Mouse (Mus musculus): ENCODE results near the gene Sumf1.

Sumf1 gene

GRCm38 (mm10) chr6:108206914-108207566, 21.7 kb upstream of the Sumf1 start:
- no peak for DNase-seq (ENCODE audit: low read depth, low spot score)

DNA sequence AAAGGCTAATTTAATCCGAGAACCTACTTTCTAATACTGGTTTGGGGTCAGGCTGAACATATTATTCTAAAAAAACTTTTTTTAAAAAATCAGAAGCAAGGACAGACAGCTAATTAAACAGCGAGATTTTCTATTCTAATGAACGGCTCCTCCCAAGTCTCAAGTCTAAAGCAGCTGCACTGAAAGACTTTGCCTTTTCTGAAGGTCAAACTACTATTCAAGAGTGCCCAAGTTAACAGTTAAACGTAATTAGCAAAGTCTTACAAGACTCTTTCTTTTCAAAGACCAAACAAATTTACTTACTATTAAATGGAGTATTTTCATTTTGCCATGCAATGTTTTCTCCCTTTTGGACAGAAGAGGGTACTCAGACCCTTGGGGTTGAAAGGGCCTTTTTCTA, 20.8 kb upstream of the Sumf1 start:
- DNase-seq (ENCODE audit: low read depth, low spot score): no peak

- no peak for DNase-seq (ENCODE audit: low read depth, low spot score)
These were observed 18.9 kb upstream of the Sumf1 start for GRCm38 (mm10) chr6:108204322-108204721.

DNA sequence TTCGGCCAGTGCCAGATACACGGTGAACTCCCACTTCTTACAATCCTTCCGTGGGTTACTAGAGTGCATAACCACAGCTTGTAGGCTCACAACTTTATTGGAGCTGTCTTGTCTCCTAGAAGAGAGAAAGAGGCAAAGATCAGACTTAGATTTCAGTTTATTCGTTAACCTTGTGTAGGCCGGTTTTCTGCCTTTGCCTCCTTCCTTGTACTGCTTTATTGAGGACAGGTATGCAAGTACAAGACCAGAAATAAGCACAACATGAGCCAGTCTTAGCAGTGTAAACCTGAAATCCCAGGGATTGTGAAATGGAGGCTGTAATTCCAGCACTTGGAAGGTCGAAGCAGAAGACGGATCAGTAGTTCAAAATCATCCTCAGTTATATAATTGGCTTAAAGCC, 12.9 kb upstream of the Sumf1 start:
- no peak for DNase-seq (ENCODE audit: low read depth, low spot score)

- DNase-seq (ENCODE audit: low read depth, low spot score): no peak
These were observed 11.7 kb upstream of the Sumf1 start for GRCm38 (mm10) chr6:108197117-108197516.

DNA sequence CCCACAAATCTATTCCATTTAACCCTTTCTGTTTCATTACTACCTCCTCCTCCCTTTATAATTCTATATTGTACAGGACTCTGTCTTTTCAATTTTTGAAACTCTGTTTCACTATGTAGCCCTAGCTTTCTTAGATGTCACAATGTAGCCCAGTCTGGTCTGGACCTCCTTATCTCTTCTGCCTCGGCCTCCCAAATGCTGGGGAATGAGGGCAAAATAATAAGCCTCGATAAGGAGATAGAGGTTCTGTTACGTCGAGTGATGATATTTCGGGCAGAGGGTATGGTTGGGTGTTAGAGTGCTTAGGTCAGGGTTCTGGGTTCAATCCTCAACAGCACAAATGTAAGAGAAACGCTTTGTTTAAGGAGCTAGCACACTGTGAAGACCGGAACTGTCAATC, 11.3 kb upstream of the Sumf1 start:
- no peak for DNase-seq (ENCODE audit: low read depth, low spot score)

DNA sequence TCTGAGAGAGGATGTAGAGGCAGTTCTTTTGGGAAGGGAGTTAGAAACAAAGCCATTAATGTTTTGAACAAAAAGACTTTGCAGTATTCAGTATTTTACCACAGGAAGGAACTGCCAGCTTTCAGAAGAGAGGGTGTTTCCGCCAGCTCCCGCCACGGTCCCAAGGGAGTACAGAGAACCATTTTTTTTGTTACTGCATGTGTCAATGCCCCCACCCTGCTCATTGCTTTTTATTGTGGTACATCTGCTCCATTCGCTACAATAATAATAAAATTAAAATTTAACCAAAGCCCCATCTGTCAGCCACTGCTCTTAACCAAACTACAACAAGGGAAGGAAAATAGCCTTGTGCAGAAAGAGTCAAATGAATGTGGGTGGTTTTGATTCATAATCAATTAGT, 7.2 kb upstream of the Sumf1 start:
- no peak for DNase-seq (ENCODE audit: low read depth, low spot score)

DNA sequence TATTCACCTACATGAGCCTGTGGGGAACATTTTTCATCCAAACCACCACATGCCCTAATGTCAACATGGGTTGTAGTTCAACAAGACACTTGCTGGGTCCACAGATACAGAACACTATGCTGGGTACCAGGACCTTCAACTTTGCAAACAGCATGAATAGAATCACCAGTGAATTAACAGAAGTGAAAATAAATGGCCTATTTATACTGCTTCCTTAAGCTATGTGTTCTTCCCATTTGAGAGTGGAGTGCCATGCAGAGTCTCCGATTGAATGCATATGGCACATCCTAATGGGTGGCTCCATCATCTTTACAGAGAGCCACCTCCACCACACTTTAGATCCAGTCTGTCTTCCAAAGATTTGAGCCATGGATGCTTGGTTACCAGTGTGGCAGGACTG, 5.3 kb upstream of the Sumf1 start:
- no peak for DNase-seq (ENCODE audit: low read depth, low spot score)

DNA sequence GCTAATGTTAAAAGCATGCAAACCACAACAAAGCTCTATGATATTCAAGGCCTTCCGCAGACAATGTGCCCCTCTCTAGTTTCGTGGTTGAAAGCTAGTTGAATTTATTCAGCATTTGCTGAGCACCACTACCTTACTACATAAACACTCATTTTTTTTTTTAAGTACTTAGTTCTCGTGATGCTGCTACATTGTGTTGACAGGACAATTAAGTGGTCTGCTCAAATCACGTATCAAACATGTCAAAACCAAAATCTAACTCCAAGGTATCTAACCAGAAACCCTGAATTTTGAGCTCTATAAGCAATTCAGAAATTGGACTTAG, 265 bp upstream of the Sumf1 start:
- DNase-seq (ENCODE audit: low read depth, low spot score): no peak

DNA sequence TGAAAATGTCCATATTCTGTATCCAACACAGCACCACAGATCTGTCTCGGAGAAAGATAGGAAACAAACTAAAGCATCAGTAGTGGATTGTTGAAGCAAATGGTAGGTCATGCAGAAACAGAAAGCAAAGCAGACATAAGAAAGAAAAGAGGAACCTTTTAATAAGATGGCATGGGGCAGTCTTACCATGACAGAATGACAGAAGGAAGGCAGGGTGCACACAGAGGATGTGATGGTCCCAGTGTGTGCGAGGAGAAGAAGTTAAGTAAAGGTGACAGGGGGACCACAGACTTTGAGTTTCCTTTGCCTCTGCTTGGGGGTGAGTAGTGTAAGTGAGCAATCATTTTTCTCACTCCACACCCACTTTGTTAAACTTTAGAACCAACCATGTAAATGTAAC, 6.3 kb downstream of the Sumf1 start:
- DNase-seq (ENCODE audit: low read depth, low spot score): no peak

GRCm38 (mm10) chr6:108174181-108174580, 11.2 kb downstream of the Sumf1 start:
- DNase-seq (ENCODE audit: low read depth, low spot score): no peak

DNA sequence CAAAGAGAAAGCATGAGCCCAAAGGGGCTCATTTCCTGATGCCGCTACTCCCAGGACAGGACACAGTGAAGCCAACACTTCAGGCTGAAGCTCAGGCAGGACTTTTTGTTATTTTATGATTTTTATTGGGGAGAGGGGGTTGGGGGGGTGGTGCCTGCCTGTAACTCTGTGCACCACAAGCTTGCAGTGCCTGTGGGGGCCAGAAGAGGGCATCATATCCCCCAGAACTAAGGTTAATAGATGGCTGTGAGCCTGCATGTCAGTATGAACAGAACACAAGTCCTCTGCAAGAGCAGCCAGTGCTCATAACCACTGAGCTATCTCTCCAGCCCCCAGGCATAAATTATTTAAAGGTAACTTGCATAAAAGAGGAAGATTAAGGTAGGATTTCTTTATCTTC, 13.2 kb downstream of the Sumf1 start:
- DNase-seq (ENCODE audit: low read depth, low spot score): peak; percentile 60

DNA sequence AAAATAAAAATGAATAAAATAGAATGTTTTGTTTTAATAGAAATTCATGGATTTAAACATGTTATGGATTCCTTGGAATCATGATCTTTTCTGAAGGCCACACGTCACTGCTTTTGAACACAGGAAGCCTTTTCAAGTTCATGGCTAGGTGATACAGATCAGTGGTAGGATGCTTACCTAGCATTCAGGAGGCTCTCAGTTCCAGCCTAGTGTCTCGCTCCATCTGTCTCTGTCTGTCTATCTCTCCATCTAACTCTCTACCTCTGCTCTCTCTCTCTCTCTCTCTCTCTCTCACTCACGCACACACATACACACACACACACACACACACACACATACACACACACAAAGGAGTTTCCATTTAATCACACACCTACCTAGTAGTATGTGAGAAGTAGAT, 15.9 kb downstream of the Sumf1 start:
- no peak for DNase-seq (ENCODE audit: low read depth, low spot score)

GRCm38 (mm10) chr6:108168723-108169122, 16.7 kb downstream of the Sumf1 start:
- DNase-seq (ENCODE audit: low read depth, low spot score): no peak

DNA sequence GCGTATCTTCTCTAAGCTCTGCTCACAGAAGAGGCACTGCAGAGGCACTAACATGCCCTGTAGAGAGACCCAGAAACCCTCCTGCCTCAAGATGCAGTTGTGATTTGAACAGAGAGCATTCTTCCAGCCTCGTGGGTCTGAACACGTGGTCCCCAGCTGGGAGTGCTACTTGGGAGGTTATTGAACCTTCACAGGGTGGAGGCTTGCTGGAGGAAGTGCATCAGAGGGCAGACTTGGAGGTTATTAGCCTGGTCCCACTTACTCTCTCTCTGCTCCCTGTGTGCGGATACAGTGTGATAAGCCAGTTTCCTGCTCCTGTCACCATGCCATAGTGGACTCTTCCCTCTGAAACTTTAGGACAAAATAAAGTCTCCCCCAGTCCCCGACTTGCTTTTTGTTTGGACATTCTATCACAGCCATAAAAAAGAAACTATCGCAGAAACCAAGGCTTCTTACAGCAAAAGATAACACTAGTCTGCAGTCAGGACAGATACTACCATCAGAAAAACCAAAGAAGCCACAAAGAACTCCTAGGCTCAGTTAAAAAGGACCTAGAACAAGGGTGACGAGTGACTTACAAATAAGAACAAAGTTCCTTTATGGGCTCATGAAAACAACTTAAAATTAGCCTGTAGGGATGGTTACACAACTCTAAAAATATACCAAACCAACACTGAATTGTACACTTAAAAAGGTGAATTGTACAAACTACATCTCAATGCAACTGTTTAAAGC, 17.3 kb downstream of the Sumf1 start:
- DNase-seq (ENCODE audit: low read depth, low spot score): peak; percentile 14

GRCm38 (mm10) chr6:108165598-108165997, 19.8 kb downstream of the Sumf1 start:
- DNase-seq (ENCODE audit: low read depth, low spot score): no peak

- no peak for DNase-seq (ENCODE audit: low read depth, low spot score)
These were observed 20.4 kb downstream of the Sumf1 start for GRCm38 (mm10) chr6:108164935-108165334.

DNA sequence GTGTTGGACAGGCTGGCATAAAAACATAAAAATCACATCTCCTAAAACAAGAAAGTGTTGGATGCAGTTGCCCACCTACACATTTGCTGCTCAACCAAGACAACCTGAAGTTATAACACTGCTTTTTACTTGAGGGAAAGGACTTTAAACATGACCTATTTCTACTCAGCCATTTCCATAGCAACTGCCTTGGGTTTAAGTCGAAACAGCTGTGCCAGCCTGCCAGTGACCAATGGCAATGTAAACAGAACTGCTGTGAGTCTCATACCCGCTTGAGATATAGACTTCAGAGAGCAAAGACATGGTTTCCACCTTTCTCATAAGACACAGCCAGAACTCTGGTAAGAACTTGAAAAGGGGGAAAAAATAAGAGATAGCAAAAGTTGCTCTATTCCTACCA, 24.8 kb downstream of the Sumf1 start:
- DNase-seq (ENCODE audit: low read depth, low spot score): no peak

GRCm38 (mm10) chr6:108156881-108157280, 28.5 kb downstream of the Sumf1 start:
- no peak for DNase-seq (ENCODE audit: low read depth, low spot score)

DNA sequence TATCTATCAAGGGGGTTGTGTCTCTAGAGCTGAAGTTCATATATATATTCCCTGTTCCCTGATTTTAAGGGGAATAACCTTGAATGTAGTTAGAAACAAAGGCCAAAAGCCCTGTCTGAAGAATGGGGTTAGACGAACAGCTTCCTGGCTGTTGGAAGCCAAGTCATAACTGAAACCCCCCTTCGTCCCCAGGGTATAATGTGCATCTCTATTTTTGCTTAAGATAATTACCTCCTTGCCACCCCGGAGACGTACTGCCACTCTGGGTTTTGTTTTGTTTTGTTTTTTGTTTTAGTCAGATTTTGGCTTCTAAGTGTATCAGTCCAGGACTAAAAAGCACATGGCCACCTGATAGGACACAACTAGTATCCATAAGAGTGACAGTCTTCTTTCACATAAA, 31.1 kb downstream of the Sumf1 start:
- no peak for DNase-seq (ENCODE audit: low read depth, low spot score)

GRCm38 (mm10) chr6:108152661-108153269, 32.6 kb downstream of the Sumf1 start:
- DNase-seq (ENCODE audit: low read depth, low spot score): no peak

DNA sequence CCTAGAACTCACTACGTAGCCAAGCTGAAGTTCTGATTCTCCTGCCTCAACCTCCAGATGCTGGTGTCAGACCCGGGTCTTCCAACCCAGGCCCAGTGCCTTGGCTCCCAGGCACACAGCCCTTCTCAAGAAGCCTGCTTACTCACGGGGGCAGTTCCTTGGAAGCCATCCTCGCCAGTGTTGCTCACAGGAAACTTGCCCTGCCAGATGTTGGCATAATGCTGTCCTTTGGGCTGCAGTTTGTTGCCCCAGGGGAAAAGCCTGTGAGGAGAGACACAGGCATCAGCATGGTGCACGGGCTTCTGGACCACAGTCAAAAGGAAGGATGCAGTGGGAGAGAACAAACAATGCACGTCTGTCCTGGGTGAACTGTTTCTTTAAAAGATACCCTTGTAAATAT, 33.3 kb downstream of the Sumf1 start:
- no peak for DNase-seq (ENCODE audit: low read depth, low spot score)

DNA sequence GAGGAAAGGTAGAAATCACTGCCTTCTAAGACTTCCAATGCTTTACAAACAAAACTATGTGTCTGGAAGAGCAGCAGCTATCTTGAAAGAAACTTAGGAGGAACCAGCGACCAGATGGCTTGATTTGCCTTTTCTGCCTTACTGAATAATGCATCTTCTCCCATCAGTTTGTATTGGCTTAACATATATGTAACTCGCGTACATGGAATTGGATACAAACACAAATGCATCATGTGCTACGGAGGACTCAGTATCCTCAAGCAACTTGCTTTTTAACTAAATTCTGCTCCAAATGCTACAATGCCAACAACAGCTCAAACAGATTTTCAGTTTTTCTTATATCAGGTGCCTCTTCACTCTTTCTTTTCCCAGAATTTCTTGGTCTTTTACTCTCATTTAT, 36.1 kb downstream of the Sumf1 start:
- DNase-seq (ENCODE audit: low read depth, low spot score): no peak

All from R1 (cell line).